Mouse (Mus musculus) brain, embryonic 14.5 days (tissue): ENCODE measurements around the gene Cfap157. TPM values are rescaled to one million over a fixed set of nuclear protein-coding genes. Genes with fewer than 3 reads are reported as not detected.
A peak's percentile ranks its signal among the peaks of the same experiment; 100 is the strongest.

Source experiments
- DNase-seq: peaks from one replicate; pipeline ENCODE4 v3.0.0-alpha.2; 2011; ENCODE audit warnings: low read depth
- CTCF ChIP-seq: fragments of 200-500 bp; IDR thresholded peaks from 2 replicates; pipeline ENCODE4 v1.5.1; 2012; ENCODE audit warnings: inconsistent platforms, mild to moderate bottlenecking, moderate library complexity, borderline replicate concordance; ENCODE audit not compliant: insufficient read depth, insufficient read length; ENCODE audit errors: extremely low read depth
- POLR2A ChIP-seq: fragments of 200-500 bp; IDR thresholded peaks from 2 replicates; pipeline ENCODE4 v1.6.1; 2012; ENCODE audit warnings: mild to moderate bottlenecking, inconsistent platforms, borderline replicate concordance; ENCODE audit not compliant: poor library complexity, insufficient read depth, insufficient read length, severe bottlenecking; ENCODE audit errors: extremely low read depth
- polyA plus RNA-seq: library from polyadenylated mRNA; depleted of rRNA; stranded (reverse); fragments of >200 nt; gene quantifications from 2 replicates; pipeline ENCODE4 v1.2.3, GENCODE M21; 2012; rRNA removed

The Cfap157 gene
- polyA plus RNA-seq, 1 experiment = 0.71 TPM

- DNase-seq = no peak
- no peak for TF ChIP-seq CTCF
- TF ChIP-seq POLR2A = no peak
Measured at GRCm38 (mm10) chr2:32740916-32741272, 43.3 kb downstream of the Cfap157 start, which contains the start of gene 6330409D20Rik. 6330409D20Rik (minus strand) TSS chr2:32741016.

GRCm38 (mm10) chr2:32739311-32739710, 44.9 kb downstream of the Cfap157 start:
- TF ChIP-seq POLR2A = no peak
- TF ChIP-seq CTCF = no peak
- no peak for DNase-seq

- TF ChIP-seq POLR2A (no peak), CTCF (no peak)
Measured at GRCm38 (mm10) chr2:32737008-32737407, 47.2 kb downstream of the Cfap157 start.

GRCm38 (mm10) chr2:32736306-32736829, 47.9 kb downstream of the Cfap157 start:
- DNase-seq = no peak
- TF ChIP-seq CTCF = no peak
- TF ChIP-seq POLR2A = no peak

More at GRCm38 (mm10) chr2:32737008-32737407, 47.2 kb downstream of the Cfap157 start:
- DNase-seq = no peak

GRCm38 (mm10) chr2:32734933-32735332, 49.3 kb downstream of the Cfap157 start:
- TF ChIP-seq CTCF = no peak
- no peak for TF ChIP-seq POLR2A
- no peak for DNase-seq

- TF ChIP-seq CTCF (no peak), POLR2A (no peak)
- no peak for DNase-seq
Measured at GRCm38 (mm10) chr2:32734480-32734879, 49.7 kb downstream of the Cfap157 start.

- TF ChIP-seq CTCF (no peak), POLR2A (no peak)
- no peak for DNase-seq
Measured at GRCm38 (mm10) chr2:32732695-32733094, 51.5 kb downstream of the Cfap157 start.

GRCm38 (mm10) chr2:32731911-32732310, 52.3 kb downstream of the Cfap157 start:
- DNase-seq = no peak
- TF ChIP-seq CTCF = no peak
- no peak for TF ChIP-seq POLR2A

- DNase-seq = peak; percentile 24
- no peak for TF ChIP-seq POLR2A
- TF ChIP-seq CTCF = no peak
Measured at GRCm38 (mm10) chr2:32730854-32731253, 53.4 kb downstream of the Cfap157 start.

GRCm38 (mm10) chr2:32729547-32729946, 54.7 kb downstream of the Cfap157 start:
- TF ChIP-seq POLR2A = no peak
- TF ChIP-seq CTCF = no peak
- no peak for DNase-seq

GRCm38 (mm10) chr2:32728463-32728862, 55.8 kb downstream of the Cfap157 start:
- DNase-seq = no peak
- TF ChIP-seq CTCF (no peak), POLR2A (no peak)

GRCm38 (mm10) chr2:32727435-32727834, 56.8 kb downstream of the Cfap157 start:
- DNase-seq = peak; percentile 98
- no peak for TF ChIP-seq CTCF
- TF ChIP-seq POLR2A = no peak

Other genes with a start within 250 kb of the Cfap157 start
- gene Fam102a, start 249.1 kb downstream of the Cfap157 start, polyA plus RNA-seq = 7.7 and 12.9 TPM in 2 replicates
- 155 and 212 TPM in 2 replicates for gene Dpm2, start 213.6 kb downstream of the Cfap157 start, polyA plus RNA-seq
- gene Pip5kl1, start 209.6 kb downstream of the Cfap157 start, polyA plus RNA-seq = 13.2 and 16.0 TPM in 2 replicates
- gene 9430097D07Rik, start 208.7 kb downstream of the Cfap157 start, polyA plus RNA-seq = 0.26 and 0.33 TPM in 2 replicates
- 21.7 and 23.9 TPM in 2 replicates for gene St6galnac4, start 197.3 kb downstream of the Cfap157 start, polyA plus RNA-seq
- 16.2 and 22.6 TPM in 2 replicates for gene St6galnac6, start 184.7 kb downstream of the Cfap157 start, polyA plus RNA-seq
- 31.0 and 41.5 TPM in 2 replicates for gene Ak1, start 162.7 kb downstream of the Cfap157 start, polyA plus RNA-seq
- 27.1 and 38.0 TPM in 2 replicates for gene Eng, start 137.8 kb downstream of the Cfap157 start, polyA plus RNA-seq
- 33.7 and 45.7 TPM in 2 replicates for gene Fpgs, start 80.3 kb downstream of the Cfap157 start, polyA plus RNA-seq
- 197 and 278 TPM in 2 replicates for gene Cdk9, start 71.4 kb downstream of the Cfap157 start, polyA plus RNA-seq
- gene Sh2d3c, start 63.4 kb downstream of the Cfap157 start, polyA plus RNA-seq = 47.8 and 60.6 TPM in 2 replicates
- 4.4 and 4.8 TPM in 2 replicates for gene 6330409D20Rik, start 43.4 kb downstream of the Cfap157 start, polyA plus RNA-seq
- gene Tor2a, start 27.2 kb downstream of the Cfap157 start, polyA plus RNA-seq = 60.6 and 96.6 TPM in 2 replicates
- 1.4 and 1.6 TPM in 2 replicates for gene Ttc16, start 8.8 kb downstream of the Cfap157 start, polyA plus RNA-seq
- 7.1 and 8.7 TPM in 2 replicates for gene Ptrh1, start 8.6 kb downstream of the Cfap157 start, polyA plus RNA-seq
- gene Stxbp1, start 62.8 kb upstream of the Cfap157 start, polyA plus RNA-seq = 170 and 238 TPM in 2 replicates
- gene Fam129b, start 91.7 kb upstream of the Cfap157 start, polyA plus RNA-seq = 40.2 and 47.0 TPM in 2 replicates
- 554 and 748 TPM in 2 replicates for gene Rpl12, start 177.1 kb upstream of the Cfap157 start, polyA plus RNA-seq
- gene Lrsam1, start 177.2 kb upstream of the Cfap157 start, polyA plus RNA-seq = 28.4 and 31.8 TPM in 2 replicates
- 26.9 and 40.6 TPM in 2 replicates for gene Slc2a8, start 197.7 kb upstream of the Cfap157 start, polyA plus RNA-seq